9 mouse cellular contexts compared by ENCODE assay signal in genomic region chr2:27183734-27184133, GRCm38 (mm10). TPM values are rescaled to one million over a fixed set of nuclear protein-coding genes. Genes with fewer than 3 reads are reported as not detected.
A peak's percentile ranks its signal among the peaks of the same experiment; 100 is the strongest.
DNase-seq lines count a peak whose midpoint lies in the region; ATAC-seq lines count a peak whose summit lies in the region.
"Had no signal": no experiment of that assay in that cellular context is flagged by ENCODE, and none has a peak within 500 bp of the region (broad histone marks: within the 10 kb centered on the region; RNA-seq: fewer than 3 reads in every experiment).

No protein-coding gene starts in this region.

- peak; percentile 66; the same call in 1 of the 2 replicates for ATAC-seq in kidney, embryonic 14.5 days (ENCODE audit: low FRiP score, low TSS enrichment)
- ATAC-seq: midbrain, embryonic 16.5 days had no signal

- peak overlapping the region; percentile 30; the same call in 1 of the 2 replicates for H3K27ac ChIP-seq in kidney, embryonic 14.5 days (ENCODE audit: low read depth, low read length)

- H3K9me3 ChIP-seq in kidney, embryonic 14.5 days (ENCODE audit: control insufficient read depth, low read length) = no peaks in the 10 kb centered on the region

- peaks cover 12% of the 10 kb centered on the region; the same call in 1 of the 2 replicates for H3K4me1 ChIP-seq in kidney, embryonic 14.5 days (ENCODE audit: control insufficient read depth, insufficient read depth, low read length)

- H3K36me3 ChIP-seq in kidney, embryonic 14.5 days (ENCODE audit: control insufficient read depth, insufficient read depth, low read length) = no peaks in the 10 kb centered on the region

- H3K27me3 ChIP-seq in kidney, embryonic 14.5 days (ENCODE audit: control insufficient read depth, insufficient read depth, low read length) = no peaks in the 10 kb centered on the region

- H3K4me3 ChIP-seq in kidney, embryonic 14.5 days (ENCODE audit: low read length) = no peak overlapping the region

- no peak for DNase-seq in kidney, postnatal 36 days
- peak; percentile 80 for DNase-seq in NIH3T3 (ENCODE audit: low read depth)
- DNase-seq in embryo, embryonic 10.5 days (ENCODE audit: low spot score) = peak; percentile 66
- DNase-seq in lung, postnatal 4 days = peak; percentile 14 to 60
- DNase-seq in natural killer cell, adult 2 months (ENCODE audit: low spot score in 2 of 2) = no peak
- DNase-seq in gastrocnemius, postnatal 4 days (ENCODE audit: low spot score in 2 of 2) = no peak
- DNase-seq in urinary bladder, adult 18-20 months (ENCODE audit: low spot score in 2 of 2) = no peak

- WGBS in kidney, embryonic 14.5 days = 24% methylated on average over 12 of the region's 12 CpGs

- no peak overlapping the region for H3K9ac ChIP-seq in kidney, embryonic 14.5 days (ENCODE audit: low read depth, low read length)

- no peak overlapping the region for H3K4me2 ChIP-seq in kidney, embryonic 14.5 days (replicated peaks; ENCODE audit: low read depth, low read length)

RNA-seq across cellular contexts. Expression of gene Dbh, which starts 18.7 kb away (rescaled TPM):
- polyA plus RNA-seq in kidney, embryonic 14.5 days (2014; fragmentation: Nextera tagmentation; extraction: Ambion mirVana) = not detected in 2 replicates
- total RNA-seq in gastrocnemius, postnatal 4 days (2021) = under 1 TPM; 0.20 to 0.36 TPM

RNA-seq across cellular contexts. Expression of gene Fam163b, which starts 41.4 kb away (rescaled TPM):
- polyA plus RNA-seq in kidney, embryonic 14.5 days (2014; fragmentation: Nextera tagmentation; extraction: Ambion mirVana) = not detected in 2 replicates
- under 1 TPM; 0.29 to 0.39 TPM for total RNA-seq in gastrocnemius, postnatal 4 days (2021)

Comparison
In these comparisons a context has a peak if more than half of its experiments do, and no peak if none do; other contexts are left out.
1. DNase-seq: peak in NIH3T3 (single experiment), embryo, embryonic 10.5 days (single experiment) and lung, postnatal 4 days (2 of 2); none in kidney, postnatal 36 days (0 of 2), natural killer cell, adult 2 months (0 of 2), gastrocnemius, postnatal 4 days (0 of 2) and urinary bladder, adult 18-20 months (0 of 2).